Mouse (Mus musculus): Measurements from ENCODE around the gene Tmem178. TPM values are rescaled to one million over a fixed set of nuclear protein-coding genes. Genes with fewer than 3 reads are reported as not detected.
A peak's percentile ranks its signal among the peaks of the same experiment; 100 is the strongest.
"Not testable (repeated sequence)": the region's sequence is repeated elsewhere in the genome, so short reads cannot be mapped to it uniquely, and the experiment has no call there.

The Tmem178 gene
- polyA plus RNA-seq, 1 experiment, result 46.6 TPM

DNA sequence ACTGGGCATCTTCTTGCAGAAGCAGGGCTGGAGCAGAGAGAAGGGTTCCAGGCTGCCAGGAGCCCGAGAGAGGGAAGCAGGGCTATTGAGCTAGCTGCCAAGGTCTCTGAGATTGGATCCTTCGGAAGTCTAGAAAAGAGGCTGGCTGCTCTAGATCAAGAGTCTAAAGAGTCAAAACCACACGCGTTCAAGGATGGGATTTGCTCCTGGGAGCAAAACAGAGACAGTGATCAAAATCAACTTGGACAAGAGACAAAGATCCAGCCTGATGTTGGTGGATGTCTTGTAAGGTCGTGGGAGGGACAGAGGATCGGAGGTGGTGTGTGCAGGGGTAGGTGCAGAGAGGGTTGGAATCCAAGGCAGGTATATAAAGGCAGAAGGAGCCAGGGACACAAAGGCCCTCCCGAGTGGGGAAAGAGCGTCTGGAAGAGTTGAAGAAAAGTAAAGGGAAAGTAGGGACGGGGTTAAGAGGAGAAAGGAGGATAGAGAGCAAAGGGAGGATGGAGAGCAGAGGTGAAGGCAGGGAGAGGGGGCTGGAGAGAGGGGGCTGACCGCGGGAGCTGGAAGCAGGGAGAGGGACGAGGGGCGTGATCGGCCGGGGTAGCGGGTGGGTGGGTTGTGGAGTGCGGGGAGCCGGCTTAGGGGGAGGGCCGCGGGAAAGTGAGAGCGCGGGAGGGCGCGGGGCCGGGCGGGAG lies 450 bp upstream of the Tmem178 start:
- no peak for DNase-seq (ENCODE audit: extremely low spot score in 1 of 2, low spot score in 1 of 2)

DNA sequence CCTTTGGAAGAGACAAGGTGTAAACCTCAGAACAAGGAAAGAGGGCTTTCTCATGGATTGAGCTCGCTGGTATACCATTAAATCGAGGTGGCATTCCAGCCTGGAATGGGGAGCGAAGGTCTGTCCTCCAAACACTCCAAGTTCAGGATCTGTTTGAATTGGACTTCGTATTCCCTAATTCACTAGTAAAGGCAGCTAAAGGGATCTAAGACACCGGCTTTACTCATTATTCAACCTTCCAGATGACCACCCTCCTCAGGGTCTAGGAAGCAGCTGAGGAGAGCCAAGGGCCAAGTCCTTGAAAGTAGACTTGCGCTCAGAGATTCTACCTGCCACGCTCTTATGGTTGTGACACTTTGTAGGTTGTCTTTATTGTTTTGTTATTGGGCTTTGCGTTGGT lies 1.1 kb downstream of the Tmem178 start:
- not testable (repeated sequence) for DNase-seq (ENCODE audit: extremely low spot score in 1 of 2, low spot score in 1 of 2)

DNA sequence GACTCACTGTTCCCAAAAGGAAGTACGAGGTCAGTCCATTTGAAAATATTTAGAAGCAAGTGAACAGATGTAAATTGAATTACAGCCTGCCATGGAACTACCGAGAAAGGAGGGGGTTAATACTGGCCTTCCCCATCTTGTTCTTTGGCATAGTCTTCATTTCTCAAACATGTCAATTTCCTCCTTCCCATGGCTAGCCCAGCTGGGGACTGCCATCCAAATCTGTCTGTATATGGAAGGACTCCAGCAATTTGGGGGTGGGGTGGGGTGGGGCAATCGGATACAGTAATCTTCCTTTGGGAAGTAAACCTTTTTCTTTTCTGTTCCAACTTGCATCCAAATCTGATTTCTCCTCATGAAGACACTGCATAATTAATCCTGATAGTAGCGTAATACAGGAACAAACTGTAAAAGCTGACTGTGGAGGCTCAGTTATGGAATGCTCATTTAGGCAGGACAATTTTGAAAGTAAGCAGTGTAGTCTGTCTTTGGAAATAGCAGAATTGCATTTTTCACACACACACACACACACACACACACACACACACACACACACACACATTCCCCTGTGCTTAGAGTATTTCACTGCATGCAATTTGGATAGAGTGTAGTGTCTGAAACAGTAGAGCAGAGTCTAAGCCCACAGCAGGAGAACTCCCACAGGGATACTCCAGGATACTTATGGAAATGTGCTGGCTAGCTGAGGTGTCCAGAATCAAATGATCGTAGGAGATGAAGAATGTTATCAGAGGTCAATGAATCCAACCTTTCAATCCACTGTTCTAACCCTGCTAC lies 1.9 kb downstream of the Tmem178 start:
- no peak for DNase-seq (ENCODE audit: extremely low spot score in 1 of 2, low spot score in 1 of 2)

DNA sequence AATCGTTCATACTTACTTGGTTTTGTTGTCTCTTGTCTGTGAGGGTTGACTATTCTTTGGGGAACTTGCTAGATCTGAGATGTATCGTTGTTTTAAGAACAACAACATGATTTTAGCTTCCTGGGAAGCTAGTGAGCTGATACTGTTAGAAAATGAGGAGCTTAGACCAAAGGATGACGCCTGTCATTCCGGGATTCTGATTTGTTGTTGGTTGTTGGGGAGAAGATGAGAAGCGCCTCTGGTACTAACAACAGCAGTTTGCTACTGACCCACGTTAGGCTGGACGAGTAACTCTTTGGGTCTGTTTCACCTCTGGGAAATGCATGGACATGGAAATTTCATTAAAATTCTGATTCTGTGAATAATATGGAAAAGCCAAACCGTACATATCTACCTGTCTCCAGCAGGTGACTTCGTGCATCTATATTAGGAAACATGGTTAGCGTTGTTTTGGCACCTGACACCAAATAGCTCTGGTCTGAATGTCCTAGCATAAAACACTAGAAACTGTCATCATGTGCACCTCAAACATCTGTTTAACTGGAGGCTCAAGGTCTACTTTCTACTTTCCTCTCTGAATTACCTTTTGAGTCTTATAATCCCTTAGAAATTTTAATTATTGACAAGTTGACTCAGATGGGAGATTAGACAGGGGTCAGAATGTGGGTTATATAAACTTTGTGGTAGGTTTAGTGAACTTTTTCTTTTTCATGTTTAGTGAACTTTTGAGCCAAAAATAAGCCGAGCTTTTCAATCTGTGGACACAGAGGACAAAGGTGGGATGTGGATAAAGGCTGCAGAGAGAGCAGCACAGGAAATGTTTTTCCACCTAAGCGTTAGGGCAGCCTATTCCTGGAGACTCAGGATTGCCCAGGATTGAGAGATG lies 2.9 kb downstream of the Tmem178 start:
- no peak for DNase-seq (ENCODE audit: extremely low spot score in 1 of 2, low spot score in 1 of 2)

DNA sequence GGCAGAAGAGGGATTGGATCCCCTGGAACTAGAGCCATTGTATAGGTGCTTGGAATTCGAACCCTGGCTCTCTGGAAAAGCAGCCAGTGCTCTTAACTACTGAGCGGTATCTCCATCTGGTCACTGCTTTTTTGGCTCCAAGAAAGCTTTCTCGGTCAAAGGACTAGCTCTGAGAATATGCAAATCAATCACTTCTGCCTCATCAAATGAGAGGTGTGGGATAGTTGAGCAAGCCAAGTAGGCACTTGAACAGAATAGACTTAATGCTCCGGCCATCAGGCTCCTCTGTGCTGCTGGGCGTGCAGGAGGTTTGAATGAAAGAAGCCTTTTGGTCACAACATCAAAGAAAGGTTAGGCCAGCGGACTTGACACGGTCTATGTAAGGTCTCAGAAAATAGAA lies 5.0 kb downstream of the Tmem178 start:
- no peak for DNase-seq (ENCODE audit: extremely low spot score in 1 of 2, low spot score in 1 of 2)

DNA sequence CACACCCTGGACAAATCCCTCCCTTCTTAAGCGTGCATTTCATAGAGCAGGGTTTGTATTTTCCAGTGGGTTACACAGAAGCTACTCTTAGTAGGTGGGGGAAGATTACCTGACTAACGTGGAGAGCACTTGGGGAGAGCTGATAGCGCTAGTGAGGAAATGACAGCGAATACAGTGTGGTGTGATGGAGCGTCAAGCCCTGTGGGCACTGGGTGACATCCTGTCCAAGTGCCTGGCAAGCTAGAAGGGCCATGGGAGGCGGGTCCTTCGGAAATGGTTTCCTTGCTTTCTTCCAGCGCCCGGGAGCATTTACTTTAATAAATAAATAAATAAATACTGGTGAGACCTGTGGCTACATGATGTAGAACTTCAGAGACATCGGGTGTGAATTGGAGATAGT lies 5.5 kb downstream of the Tmem178 start:
- DNase-seq (ENCODE audit: extremely low spot score in 1 of 2, low spot score in 1 of 2), result no peak

DNA sequence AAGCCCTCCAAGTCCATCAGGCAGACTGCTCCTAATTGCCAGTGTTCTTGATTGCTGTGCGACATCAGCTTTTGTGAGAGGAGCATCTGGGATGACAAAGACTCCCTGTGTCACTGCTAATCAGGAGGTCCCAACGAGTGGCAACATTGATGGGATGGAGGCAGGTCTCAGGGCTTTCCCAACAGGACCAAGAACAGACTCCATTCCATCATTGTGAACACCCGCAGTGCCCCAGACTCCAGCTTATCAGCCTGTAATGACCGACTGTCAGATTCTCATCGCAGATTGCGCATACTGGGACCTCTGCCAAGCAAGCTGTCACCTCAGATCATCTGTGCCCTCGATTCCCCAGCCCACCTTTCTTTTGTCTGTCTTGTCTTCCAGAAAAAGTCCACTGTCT lies 7.9 kb downstream of the Tmem178 start:
- DNase-seq (ENCODE audit: extremely low spot score in 1 of 2, low spot score in 1 of 2), result no peak

DNA sequence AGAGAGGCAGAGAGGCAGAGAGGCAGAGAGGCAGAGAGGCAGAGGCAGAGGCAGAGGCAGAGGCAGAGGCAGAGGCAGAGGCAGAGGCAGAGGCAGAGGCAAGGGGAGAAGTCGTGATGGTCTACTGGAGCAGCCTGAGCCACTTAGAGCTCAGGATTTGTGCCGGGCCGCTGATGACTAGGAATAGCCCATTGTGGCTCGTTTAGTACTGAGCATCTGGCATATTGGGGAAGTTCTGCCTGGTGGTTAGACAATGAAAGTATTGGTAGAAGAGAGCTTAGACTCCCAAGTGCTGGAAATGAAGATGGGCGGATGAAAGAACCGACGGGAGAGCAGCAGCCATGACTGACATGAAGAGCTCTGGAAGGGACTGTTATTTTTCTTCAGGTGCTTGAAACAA lies 11.0 kb downstream of the Tmem178 start:
- DNase-seq (ENCODE audit: extremely low spot score in 1 of 2, low spot score in 1 of 2), result no peak

DNA sequence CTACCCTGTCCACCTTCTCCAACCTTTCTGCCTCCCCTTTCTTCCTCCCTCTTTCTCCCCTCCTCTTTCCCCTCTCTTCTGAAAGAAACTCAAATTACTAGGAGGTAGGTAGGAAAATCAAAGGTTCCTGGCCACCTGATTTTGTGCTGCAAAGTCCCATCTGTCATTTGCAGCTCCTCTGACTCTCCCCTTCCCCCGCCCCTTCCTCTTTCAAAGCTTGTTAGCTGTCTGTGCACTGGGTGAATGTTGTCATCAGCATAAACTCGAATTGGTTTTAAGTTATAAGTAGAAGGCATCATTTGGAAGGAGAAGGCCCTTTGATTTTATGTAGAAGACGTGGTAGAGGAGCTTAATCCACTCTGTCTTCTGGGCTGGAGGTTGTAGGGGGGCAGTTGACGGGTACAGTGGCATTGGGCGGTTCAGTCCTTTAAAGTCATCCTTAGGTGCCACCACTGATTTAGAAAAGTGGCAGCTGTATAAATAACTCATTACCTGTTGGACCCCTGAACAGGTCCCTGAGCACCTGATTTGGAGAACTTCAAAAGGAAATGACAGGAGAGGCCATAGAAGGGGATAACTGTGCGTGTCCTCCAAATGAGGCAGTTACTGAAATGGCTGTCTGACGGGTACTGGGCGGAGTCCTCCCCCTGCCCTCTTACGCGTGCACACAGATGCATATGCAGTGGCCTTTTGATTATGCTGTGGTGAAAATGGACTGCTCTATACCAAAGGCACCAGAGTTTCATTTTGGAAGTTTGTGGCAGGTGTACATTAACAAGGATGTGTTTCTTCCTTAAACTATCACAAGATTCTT lies 11.8 kb downstream of the Tmem178 start:
- no peak for DNase-seq (ENCODE audit: extremely low spot score in 1 of 2, low spot score in 1 of 2)

DNA sequence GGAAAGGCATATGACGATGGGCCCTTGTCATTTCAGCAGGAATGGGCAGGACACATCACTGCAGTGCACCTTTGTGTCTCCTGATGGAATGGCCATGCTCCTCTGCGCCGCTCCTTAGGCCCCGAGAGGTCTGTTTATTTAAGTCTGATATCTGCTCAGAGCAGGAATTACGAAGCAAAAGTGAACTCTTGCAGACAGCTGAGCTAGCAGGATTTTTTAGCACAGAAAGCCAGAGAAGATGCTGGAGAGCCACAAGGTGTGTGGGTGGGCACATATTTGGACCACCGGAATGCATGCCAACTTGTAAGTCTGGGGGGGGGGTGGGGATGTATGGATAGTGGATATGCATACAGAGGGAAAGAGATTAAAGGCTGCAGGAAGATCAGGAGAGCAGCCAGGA lies 13.9 kb downstream of the Tmem178 start:
- peak in 1 of 2 experiments; percentile 70 for DNase-seq (ENCODE audit: extremely low spot score in 1 of 2, low spot score in 1 of 2)

DNA sequence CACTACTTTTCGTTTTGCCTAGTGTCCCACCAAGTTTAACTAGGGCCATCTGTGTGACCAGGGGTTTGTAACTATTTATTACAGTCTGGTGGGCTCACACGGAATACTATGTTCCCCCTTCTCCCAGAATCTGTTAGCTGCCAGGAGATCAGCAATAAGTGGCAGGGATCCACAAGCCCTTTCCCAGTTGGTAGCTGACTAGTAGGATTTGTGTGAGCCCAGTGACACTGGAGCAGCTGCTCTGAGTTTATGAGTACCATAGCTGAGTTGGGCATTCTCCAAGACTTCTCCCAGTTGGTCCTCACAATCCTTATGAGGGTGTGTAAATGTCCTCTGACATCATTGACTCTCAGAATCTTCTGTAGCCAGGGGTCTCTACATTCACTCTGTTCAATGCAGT lies 15.4 kb downstream of the Tmem178 start:
- DNase-seq (ENCODE audit: extremely low spot score in 1 of 2, low spot score in 1 of 2), result no peak

DNA sequence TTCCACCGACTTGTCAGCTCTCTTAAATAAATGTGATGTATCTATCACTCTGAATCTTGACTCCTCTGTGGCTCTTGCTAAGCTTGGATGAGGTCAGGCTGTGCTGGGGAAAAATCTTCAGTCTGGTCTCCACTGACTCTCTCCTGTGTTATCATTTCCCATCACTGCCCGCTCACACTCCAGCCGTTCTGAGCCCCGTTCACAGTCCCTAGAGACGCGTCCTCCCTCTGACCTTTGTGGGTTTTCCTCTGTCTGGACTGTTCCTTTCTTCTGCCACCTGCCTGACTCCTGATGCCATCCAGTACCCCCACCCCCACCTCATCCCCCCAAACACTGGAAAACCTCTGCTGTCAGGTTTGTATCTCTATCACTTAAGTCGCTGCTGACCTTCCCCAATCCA lies 23.0 kb downstream of the Tmem178 start:
- DNase-seq (ENCODE audit: extremely low spot score in 1 of 2, low spot score in 1 of 2), result no peak

DNA sequence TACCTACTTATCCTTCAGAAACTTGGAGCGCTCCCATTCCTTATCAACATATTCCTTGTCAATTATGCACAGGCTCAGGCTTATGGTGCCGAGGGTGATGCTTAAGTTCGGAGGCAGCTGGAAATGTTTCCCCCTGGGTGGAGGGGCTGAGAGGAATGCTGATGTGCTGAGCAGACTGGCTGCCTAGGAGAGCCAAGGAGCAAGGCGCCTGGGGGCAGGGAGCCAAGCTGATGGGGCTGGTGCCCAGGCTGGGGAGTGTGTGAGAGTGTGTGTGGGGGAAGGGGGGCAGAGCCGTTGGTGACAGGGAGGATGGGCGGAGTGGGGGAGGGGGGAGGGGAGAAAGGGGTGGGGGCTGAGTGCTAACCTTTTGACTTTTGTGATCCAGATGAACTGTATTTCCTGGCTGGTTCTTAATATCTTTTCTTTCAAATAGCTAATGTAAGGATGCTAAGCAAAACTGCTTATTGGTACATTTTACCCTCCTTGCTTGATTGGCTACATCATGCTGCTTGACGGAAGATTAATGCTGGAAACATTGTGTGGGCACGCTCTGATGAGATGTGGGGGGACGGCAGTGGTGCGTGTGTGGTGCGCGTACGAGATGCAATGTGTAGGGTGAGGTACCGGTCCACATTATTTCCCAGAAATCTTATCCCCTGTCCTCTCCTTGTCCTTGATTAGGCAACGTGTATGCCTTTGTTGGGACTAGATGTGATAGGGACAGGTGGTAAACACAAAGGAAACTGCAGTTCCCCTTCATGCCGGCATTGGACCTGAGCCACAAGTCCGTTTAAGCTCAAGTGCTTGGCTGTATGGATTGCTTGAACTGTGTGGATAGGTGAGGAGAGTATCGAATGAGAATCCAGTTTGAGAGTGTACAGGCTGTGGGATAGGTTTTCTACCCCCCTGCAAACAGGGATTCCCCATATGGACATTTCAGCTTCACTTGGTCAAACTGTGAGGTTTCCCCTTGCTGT lies 25.5 kb downstream of the Tmem178 start:
- peak in 1 of 2 experiments; percentile 77 for DNase-seq (ENCODE audit: extremely low spot score in 1 of 2, low spot score in 1 of 2)

DNA sequence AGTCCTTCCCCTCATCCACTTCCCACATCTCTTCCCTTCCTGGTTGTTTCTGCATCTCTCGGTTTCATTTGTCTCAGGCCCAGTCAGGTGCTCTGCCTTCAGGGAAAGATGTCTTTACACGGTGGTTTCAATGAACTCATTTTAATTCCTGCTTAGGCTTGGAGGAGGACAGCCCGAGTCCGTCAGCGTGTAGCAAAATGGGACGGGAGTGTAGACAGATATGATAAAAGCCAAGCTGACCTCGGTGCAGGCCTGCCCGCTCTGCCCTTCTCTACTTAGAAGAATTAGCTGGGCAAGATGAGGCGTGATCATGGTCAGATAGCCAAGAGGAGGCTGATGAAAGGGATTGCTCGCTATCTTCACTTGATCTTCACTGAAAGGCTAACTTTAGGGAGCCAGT lies 26.3 kb downstream of the Tmem178 start:
- no peak for DNase-seq (ENCODE audit: extremely low spot score in 1 of 2, low spot score in 1 of 2)

DNA sequence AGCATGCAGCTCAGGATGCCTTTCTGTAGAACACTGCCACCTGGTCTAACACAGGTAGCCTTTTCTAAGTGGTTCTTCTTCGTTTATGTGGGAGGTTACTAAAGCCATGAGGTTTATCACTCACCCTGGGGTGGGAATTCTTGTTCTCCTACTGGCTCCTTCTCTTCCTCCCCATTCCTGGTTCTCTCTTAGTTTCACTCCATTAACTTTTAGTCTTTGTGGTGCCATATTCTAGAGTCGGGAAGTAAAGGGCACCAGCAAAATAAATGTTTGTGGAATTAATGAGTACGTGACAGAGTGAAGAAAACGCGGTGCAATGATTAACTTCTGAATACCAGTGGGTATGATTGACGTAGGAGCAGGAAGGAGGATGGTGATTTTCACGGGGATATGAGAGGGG lies 28.5 kb downstream of the Tmem178 start:
- DNase-seq (ENCODE audit: extremely low spot score in 1 of 2, low spot score in 1 of 2), result no peak

DNA sequence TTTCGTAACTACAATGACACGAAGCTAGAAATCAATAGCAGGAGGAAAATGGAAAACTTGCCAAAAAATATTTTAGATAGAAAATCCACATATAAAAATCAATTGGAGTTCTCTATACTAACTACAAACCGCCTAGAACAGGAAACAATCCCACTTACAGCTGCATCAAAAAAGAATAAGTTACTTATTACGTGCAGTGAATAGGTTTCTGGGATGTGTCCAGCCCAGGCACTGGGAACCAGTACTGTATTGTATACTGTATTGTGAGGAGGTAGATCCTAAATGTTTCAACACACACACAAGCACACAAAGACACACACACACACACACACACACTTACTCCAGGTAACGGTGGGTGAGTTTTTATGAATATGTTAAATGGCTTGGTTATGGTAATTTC lies 32.8 kb downstream of the Tmem178 start:
- DNase-seq (ENCODE audit: extremely low spot score in 1 of 2, low spot score in 1 of 2), result no peak

DNA sequence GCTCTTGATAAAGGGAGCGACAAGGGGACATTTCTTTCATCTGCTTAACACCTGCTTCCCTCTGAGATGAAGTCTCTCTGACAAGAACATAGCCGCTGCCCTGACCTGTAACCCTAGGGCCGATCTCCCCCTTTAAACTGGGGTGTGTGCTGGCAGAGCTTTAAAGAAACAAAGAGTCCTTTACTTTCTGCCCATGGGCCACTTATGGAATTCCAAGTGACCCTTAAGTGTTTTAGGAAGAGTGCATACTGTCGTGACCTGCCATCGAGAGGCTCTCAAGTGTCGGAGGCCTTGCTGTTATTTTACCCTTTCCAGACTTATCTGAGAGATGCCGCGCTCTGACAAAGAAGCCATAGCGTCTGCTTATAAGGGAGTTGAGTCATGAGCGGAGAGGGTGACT lies 35.7 kb downstream of the Tmem178 start:
- no peak for DNase-seq (ENCODE audit: extremely low spot score in 1 of 2, low spot score in 1 of 2)

DNA sequence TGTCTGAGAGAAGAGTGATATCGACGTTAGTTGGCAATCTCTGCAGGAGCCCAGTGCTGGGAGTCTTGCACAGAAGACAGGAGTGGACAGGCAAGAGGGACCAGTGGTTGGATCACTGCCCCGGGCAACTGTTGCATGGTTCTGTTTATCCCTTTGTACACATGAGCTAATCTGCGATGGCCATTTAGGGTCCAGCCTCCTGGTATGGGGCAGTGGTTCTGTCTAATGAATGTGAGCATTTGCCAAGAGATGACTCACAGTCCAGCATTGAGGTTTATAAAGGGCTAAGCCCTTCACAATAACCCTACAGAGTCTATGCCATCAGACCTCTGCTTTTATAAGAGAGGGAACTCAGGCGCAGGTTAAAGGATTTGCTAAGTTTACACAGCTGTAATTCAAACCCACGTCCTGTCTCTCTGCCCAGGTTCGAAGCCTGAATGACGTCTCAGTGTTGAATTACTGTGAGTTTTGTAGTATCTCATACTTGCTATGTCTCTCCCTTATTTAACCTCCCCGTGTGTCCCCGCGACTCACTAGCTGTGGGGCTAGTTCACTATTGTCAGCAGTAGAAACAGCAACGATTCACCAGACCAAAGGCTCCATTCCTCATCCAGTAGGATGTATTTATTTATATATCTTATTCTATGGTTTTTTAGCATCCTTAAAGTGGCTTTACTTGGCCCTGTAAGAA lies 37.4 kb downstream of the Tmem178 start:
- no peak for DNase-seq (ENCODE audit: extremely low spot score in 1 of 2, low spot score in 1 of 2)

DNA sequence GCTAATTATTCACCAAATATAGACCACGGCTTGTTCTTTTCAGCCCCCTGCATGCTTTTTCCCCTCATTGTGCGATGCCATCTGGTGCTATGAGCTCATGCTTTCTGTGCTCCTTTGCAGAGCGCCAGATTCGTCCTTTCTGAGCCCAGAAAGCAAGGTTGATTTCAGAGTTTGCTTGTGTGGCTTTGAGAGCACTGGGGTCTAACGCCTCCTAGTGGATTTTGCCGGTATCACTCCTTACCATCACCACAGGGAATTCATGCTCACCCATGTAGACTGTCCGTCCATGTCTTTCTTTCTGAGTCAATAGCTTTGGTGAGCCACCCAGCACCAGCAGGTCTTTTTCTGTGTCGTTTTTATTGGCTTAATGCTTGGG lies 38.0 kb downstream of the Tmem178 start:
- DNase-seq (ENCODE audit: extremely low spot score in 1 of 2, low spot score in 1 of 2), result peak; percentile 85 to 96

Data from frontal cortex, adult 2 months (tissue).